Mouse (Mus musculus) embryonic facial prominence, embryonic 10.5 days (tissue): ENCODE measurements at regions not wholly inside any gene's neighbourhood (a gene's known extent, or its start where the extent isn't known, plus 50 kb on each side); places are given as distances from the start of the nearest gene placed in this dataset.
A peak's percentile ranks its signal among the peaks of the same experiment; 100 is the strongest.

ENCODE experiments used
- DNase-seq: peaks from one replicate; pipeline ENCODE4 v3.0.0-alpha.2; 2017; ENCODE audit warnings: low spot score
- H3K27ac ChIP-seq: fragments of 300-500 bp; sonication (generic); replicated peaks from 2 replicates; pipeline ENCODE4 v1.5.1; 2016; ENCODE audit warnings: mild to moderate bottlenecking
- H3K27me3 ChIP-seq: fragments of 300-500 bp; sonication (generic); replicated peaks from 2 replicates; pipeline ENCODE4 v1.6.1; 2016; ENCODE audit warnings: low read depth, mild to moderate bottlenecking; ENCODE audit not compliant: poor library complexity, severe bottlenecking
- H3K36me3 ChIP-seq: fragments of 300-500 bp; sonication (generic); replicated peaks from 2 replicates; pipeline ENCODE4 v1.6.1; 2016; ENCODE audit warnings: mild to moderate bottlenecking, moderate library complexity
- H3K4me1 ChIP-seq: fragments of 300-500 bp; sonication (generic); 2 replicates; pipeline ENCODE4 v1.6.1; 2016
- H3K4me3 ChIP-seq: fragments of 300-500 bp; sonication (generic); 2 replicates; pipeline ENCODE4 v1.5.1; 2016; ENCODE audit warnings: mild to moderate bottlenecking, moderate library complexity
- H3K9me3 ChIP-seq: fragments of 300-500 bp; sonication (generic); 2 replicates; pipeline ENCODE4 v1.6.1; 2016; ENCODE audit warnings: mild to moderate bottlenecking
- WGBS: fragments of 180-500 bp; shearing (Covaris S2); methylation state at CpG from one replicate; pipeline ENCODE4 v1.1.7; 2016; 5-methylcytosine and 5-hydroxymethylcytosine counted together

GRCm38 (mm10) chr15:31753578-31754281 lies 152.1 kb downstream of the Fam173b start:
- Histone ChIP-seq H3K4me1 (peaks cover 12% of the 10 kb centered on the region), H3K4me3 (no peak overlapping the region), H3K27ac (no peak overlapping the region), H3K9me3 (no peaks in the 10 kb centered on the region), H3K27me3 (no peaks in the 10 kb centered on the region), H3K36me3 (no peaks in the 10 kb centered on the region)
- 25% methylated on average over 14 of the region's 14 CpGs for WGBS
- DNase-seq, result peak; percentile 25

- no peak for DNase-seq
- Histone ChIP-seq H3K27ac (no peak overlapping the region), H3K9me3 (no peaks in the 10 kb centered on the region), H3K27me3 (no peaks in the 10 kb centered on the region), H3K4me3 (no peak overlapping the region), H3K36me3 (no peaks in the 10 kb centered on the region), H3K4me1 (no peaks in the 10 kb centered on the region)
- WGBS, result 86% methylated on average over 12 of the region's 12 CpGs
These were observed 167.6 kb downstream of the Fam173b start for GRCm38 (mm10) chr15:31768959-31769844.

- peaks cover 17% of the 10 kb centered on the region; the same call in 1 of the 2 replicates for H3K9me3 ChIP-seq
- no peaks in the 10 kb centered on the region for H3K4me1 ChIP-seq
- 90% methylated on average over 2 of the region's 2 CpGs for WGBS
- no peak overlapping the region for H3K27ac ChIP-seq
- H3K4me3 ChIP-seq, result no peak overlapping the region
- no peak for DNase-seq
- H3K36me3 ChIP-seq, result no peaks in the 10 kb centered on the region
- H3K27me3 ChIP-seq, result no peaks in the 10 kb centered on the region
These were observed 181.4 kb downstream of the Fam173b start for GRCm38 (mm10) chr15:31783081-31783480.

- H3K4me1 ChIP-seq, result no peaks in the 10 kb centered on the region
- no peak overlapping the region for H3K4me3 ChIP-seq
- WGBS, result 82% methylated on average over 3 of the region's 3 CpGs
- H3K27me3 ChIP-seq, result no peaks in the 10 kb centered on the region
- peaks cover 17% of the 10 kb centered on the region; the same call in 1 of the 2 replicates for H3K9me3 ChIP-seq
- no peak for DNase-seq
- no peaks in the 10 kb centered on the region for H3K36me3 ChIP-seq
- H3K27ac ChIP-seq, result no peak overlapping the region
These were observed 183.4 kb downstream of the Fam173b start for GRCm38 (mm10) chr15:31785022-31785421.

GRCm38 (mm10) chr15:31798863-31799262 lies 197.2 kb downstream of the Fam173b start:
- no peaks in the 10 kb centered on the region; the same call in 1 of the 2 replicates for H3K4me1 ChIP-seq
- H3K36me3 ChIP-seq, result no peaks in the 10 kb centered on the region
- no peak for DNase-seq
- no peak overlapping the region for H3K4me3 ChIP-seq
- H3K27ac ChIP-seq, result no peak overlapping the region
- 77% methylated on average over 2 of the region's 2 CpGs for WGBS
- H3K9me3 ChIP-seq, result no peaks in the 10 kb centered on the region
- no peaks in the 10 kb centered on the region for H3K27me3 ChIP-seq

GRCm38 (mm10) chr15:31805522-31805921 lies 203.9 kb downstream of the Fam173b start:
- no peak for DNase-seq
- no peaks in the 10 kb centered on the region for H3K27me3 ChIP-seq
- WGBS, result 86% methylated on average over 3 of the region's 3 CpGs
- H3K36me3 ChIP-seq, result no peaks in the 10 kb centered on the region
- H3K4me1 ChIP-seq, result no peaks in the 10 kb centered on the region; the same call in 1 of the 2 replicates
- H3K27ac ChIP-seq, result no peak overlapping the region
- no peaks in the 10 kb centered on the region for H3K9me3 ChIP-seq
- H3K4me3 ChIP-seq, result no peak overlapping the region

GRCm38 (mm10) chr15:31815551-31815950 lies 213.9 kb downstream of the Fam173b start:
- Histone ChIP-seq H3K9me3 (no peaks in the 10 kb centered on the region), H3K27me3 (no peaks in the 10 kb centered on the region), H3K36me3 (no peaks in the 10 kb centered on the region), H3K27ac (no peak overlapping the region), H3K4me3 (no peak overlapping the region), H3K4me1 (no peaks in the 10 kb centered on the region)
- 89% methylated on average over 5 of the region's 5 CpGs for WGBS
- DNase-seq, result no peak

- Histone ChIP-seq H3K27ac (no peak overlapping the region), H3K36me3 (no peaks in the 10 kb centered on the region), H3K4me1 (no peaks in the 10 kb centered on the region), H3K4me3 (no peak overlapping the region), H3K9me3 (no peaks in the 10 kb centered on the region), H3K27me3 (no peaks in the 10 kb centered on the region)
- WGBS, result 72% methylated on average over 6 of the region's 6 CpGs
- DNase-seq, result no peak
These were observed 217.6 kb downstream of the Fam173b start for GRCm38 (mm10) chr15:31819219-31819618.

- Histone ChIP-seq H3K4me3 (no peak overlapping the region), H3K4me1 (no peaks in the 10 kb centered on the region), H3K36me3 (no peaks in the 10 kb centered on the region), H3K27me3 (no peaks in the 10 kb centered on the region), H3K9me3 (no peaks in the 10 kb centered on the region; the same call in 1 of the 2 replicates), H3K27ac (no peak overlapping the region)
- WGBS, result 92% methylated on average over 6 of the region's 6 CpGs
- DNase-seq, result no peak
These were observed 225.6 kb downstream of the Fam173b start for GRCm38 (mm10) chr15:31827219-31827618.

- Histone ChIP-seq H3K9me3 (no peaks in the 10 kb centered on the region), H3K27me3 (no peaks in the 10 kb centered on the region), H3K4me3 (no peak overlapping the region), H3K27ac (no peak overlapping the region), H3K4me1 (no peaks in the 10 kb centered on the region), H3K36me3 (no peaks in the 10 kb centered on the region)
- WGBS, result 90% methylated on average over 1 of the region's 1 CpGs
- DNase-seq, result no peak
These were observed 239.9 kb downstream of the Fam173b start for GRCm38 (mm10) chr15:31841519-31841918.

- H3K4me3 ChIP-seq, result no peak overlapping the region
- H3K36me3 ChIP-seq, result no peaks in the 10 kb centered on the region
- 76% methylated on average over 5 of the region's 5 CpGs for WGBS
- peaks cover 10% of the 10 kb centered on the region for H3K4me1 ChIP-seq
- H3K27ac ChIP-seq, result no peak overlapping the region; the same call in 1 of the 2 replicates
- no peaks in the 10 kb centered on the region for H3K27me3 ChIP-seq
- H3K9me3 ChIP-seq, result no peaks in the 10 kb centered on the region
- DNase-seq, result no peak
These were observed 253.1 kb downstream of the Fam173b start for GRCm38 (mm10) chr15:31854764-31855163.

- Histone ChIP-seq H3K9me3 (no peaks in the 10 kb centered on the region), H3K27ac (no peak overlapping the region), H3K27me3 (no peaks in the 10 kb centered on the region), H3K4me1 (peaks cover 10% of the 10 kb centered on the region), H3K4me3 (no peak overlapping the region), H3K36me3 (no peaks in the 10 kb centered on the region)
- peak; percentile 38 for DNase-seq
- whole genome bisulfite sequencing, result 60% methylated on average over 3 of the region's 3 CpGs
These were observed 253.5 kb downstream of the Fam173b start for GRCm38 (mm10) chr15:31855188-31855587.

- Histone ChIP-seq H3K4me3 (no peak overlapping the region), H3K4me1 (peaks cover 13% of the 10 kb centered on the region), H3K9me3 (no peaks in the 10 kb centered on the region), H3K27ac (no peak overlapping the region), H3K36me3 (no peaks in the 10 kb centered on the region), H3K27me3 (no peaks in the 10 kb centered on the region)
- WGBS, result 87% methylated on average over 3 of the region's 3 CpGs
- no peak for DNase-seq
These were observed 267.4 kb downstream of the Fam173b start for GRCm38 (mm10) chr15:31869100-31869499.
